Mouse (Mus musculus): ENCODE data around the gene Dppa4.
"Not testable (repeated sequence)": the region's sequence is repeated elsewhere in the genome, so short reads cannot be mapped to it uniquely, and the experiment has no call there.

The Dppa4 gene

GRCm38 (mm10) chr16:48283517-48283916 lies at the start of gene Dppa4:
Dppa4 (plus strand) TSS chr16:48283733.
- DNase-seq (ENCODE audit: low spot score in 2 of 2), result no peak

GRCm38 (mm10) chr16:48234999-48235398 lies 48.5 kb upstream of the Dppa4 start:
- no peak for DNase-seq (ENCODE audit: low spot score in 2 of 2)

GRCm38 (mm10) chr16:48237676-48238075 lies 45.9 kb upstream of the Dppa4 start:
- DNase-seq (ENCODE audit: low spot score in 2 of 2), result no peak

- DNase-seq (ENCODE audit: low spot score in 2 of 2), result no peak
These were observed 36.4 kb upstream of the Dppa4 start for GRCm38 (mm10) chr16:48247044-48247661.

- no peak for DNase-seq (ENCODE audit: low spot score in 2 of 2)
These were observed 30.7 kb upstream of the Dppa4 start for GRCm38 (mm10) chr16:48252824-48253223.

- DNase-seq (ENCODE audit: low spot score in 2 of 2), result no peak
These were observed 28.9 kb upstream of the Dppa4 start for GRCm38 (mm10) chr16:48254584-48254983.

- no peak for DNase-seq (ENCODE audit: low spot score in 2 of 2)
These were observed 24.0 kb upstream of the Dppa4 start for GRCm38 (mm10) chr16:48259519-48259918.

GRCm38 (mm10) chr16:48262901-48263300 lies 20.6 kb upstream of the Dppa4 start:
- no peak for DNase-seq (ENCODE audit: low spot score in 2 of 2)

- no peak for DNase-seq (ENCODE audit: low spot score in 2 of 2)
These were observed 17.7 kb upstream of the Dppa4 start for GRCm38 (mm10) chr16:48265856-48266255.

- DNase-seq (ENCODE audit: low spot score in 2 of 2), result no peak
These were observed 6.6 kb upstream of the Dppa4 start for GRCm38 (mm10) chr16:48276940-48277339.

GRCm38 (mm10) chr16:48280883-48281282 lies 2.6 kb upstream of the Dppa4 start:
- DNase-seq (ENCODE audit: low spot score in 2 of 2), result no peak

GRCm38 (mm10) chr16:48282801-48283200 lies 732 bp upstream of the Dppa4 start:
- DNase-seq (ENCODE audit: low spot score in 2 of 2), result no peak

- DNase-seq (ENCODE audit: low spot score in 2 of 2), result no peak
These were observed 2.0 kb downstream of the Dppa4 start for GRCm38 (mm10) chr16:48285517-48285916.

GRCm38 (mm10) chr16:48297384-48298136 lies 14.0 kb downstream of the Dppa4 start:
- DNase-seq (ENCODE audit: low spot score in 2 of 2), result no peak

- DNase-seq (ENCODE audit: low spot score in 2 of 2), result no peak
These were observed 16.4 kb downstream of the Dppa4 start for GRCm38 (mm10) chr16:48299884-48300283.

- DNase-seq (ENCODE audit: low spot score in 2 of 2), result no peak
These were observed 20.0 kb downstream of the Dppa4 start, which contains the start of gene Dppa2 for GRCm38 (mm10) chr16:48303509-48303908. Dppa2 (plus strand) TSS chr16:48303908.

GRCm38 (mm10) chr16:48303983-48304382 lies 20.4 kb downstream of the Dppa4 start:
- no peak for DNase-seq (ENCODE audit: low spot score in 2 of 2)

- DNase-seq (ENCODE audit: low spot score in 2 of 2), result not testable (repeated sequence)
These were observed 25.4 kb downstream of the Dppa4 start for GRCm38 (mm10) chr16:48308916-48309315.

GRCm38 (mm10) chr16:48309912-48310630 lies 26.5 kb downstream of the Dppa4 start:
- no peak for DNase-seq (ENCODE audit: low spot score in 2 of 2)

GRCm38 (mm10) chr16:48315294-48315693 lies 31.8 kb downstream of the Dppa4 start:
- DNase-seq (ENCODE audit: low spot score in 2 of 2), result no peak

- no peak for DNase-seq (ENCODE audit: low spot score in 2 of 2)
These were observed 37.2 kb downstream of the Dppa4 start for GRCm38 (mm10) chr16:48320781-48321180.

GRCm38 (mm10) chr16:48323133-48323532 lies 39.6 kb downstream of the Dppa4 start:
- no peak for DNase-seq (ENCODE audit: low spot score in 2 of 2)

All from spleen, postnatal 14 days (tissue).